Mouse (Mus musculus): Measurements from ENCODE around the gene Trabd2b. TPM values are rescaled to one million over a fixed set of nuclear protein-coding genes. Genes with fewer than 3 reads are reported as not detected.

Trabd2b gene
- total and polyA plus RNA-seq, 3 experiments, result not detected

- Histone ChIP-seq H3K27me3 (ENCODE audit: control insufficient read depth in 1 of 2, insufficient read depth in 2 of 2, low read length in 2 of 2) (no peaks in the 10 kb centered on the region), H3K36me3 (ENCODE audit: control insufficient read depth in 1 of 2, insufficient read depth in 2 of 2, low read length in 2 of 2) (no peaks in the 10 kb centered on the region), H3K9me3 (replicated peaks; ENCODE audit: insufficient read depth, low read length) (no peaks in the 10 kb centered on the region), H3K4me1 (ENCODE audit: control insufficient read depth in 1 of 2, insufficient read depth in 2 of 2, low read length in 2 of 2) (no peaks in the 10 kb centered on the region), H3K79me2 (ENCODE audit: control insufficient read depth, insufficient read depth, low read length, poor library complexity) (no peaks in the 10 kb centered on the region), H3K9ac (ENCODE audit: control insufficient read depth, low read depth, low read length, poor library complexity, severe bottlenecking) (no peak overlapping the region), H3K27ac (ENCODE audit: control insufficient read depth, low read depth, low read length) (no peak overlapping the region), H3K4me3 (ENCODE audit: control insufficient read depth in 1 of 2, insufficient read depth in 1 of 2, low read depth in 2 of 2, low read length in 2 of 2) (no peak overlapping the region)
- TF ChIP-seq ZKSCAN1 (IDR thresholded peaks at IDR 0.05; ENCODE audit: low read depth, low read length) (no peak), POLR2AphosphoS5 (IDR thresholded peaks at IDR 0.05; ENCODE audit: borderline replicate concordance, low read depth, low read length) (no peak), ZNF384 (IDR thresholded peaks at IDR 0.05; ENCODE audit: low read depth, low read length) (no peak), MYC (IDR thresholded peaks at IDR 0.05; ENCODE audit: low read depth, low read length) (no peak), ZC3H11A (IDR thresholded peaks at IDR 0.05; ENCODE audit: low read depth, low read length) (no peak), E2F4 (IDR thresholded peaks at IDR 0.05; ENCODE audit: borderline replicate concordance, low read depth, low read length) (no peak), JUND (IDR thresholded peaks at IDR 0.05; ENCODE audit: low read depth, low read length) (no peak)
- DNase-seq (ENCODE audit: low read depth, low spot score), result no peak
Observed at GRCm38 (mm10) chr4:114487701-114488100, 81.2 kb downstream of the Trabd2b start.

DNA sequence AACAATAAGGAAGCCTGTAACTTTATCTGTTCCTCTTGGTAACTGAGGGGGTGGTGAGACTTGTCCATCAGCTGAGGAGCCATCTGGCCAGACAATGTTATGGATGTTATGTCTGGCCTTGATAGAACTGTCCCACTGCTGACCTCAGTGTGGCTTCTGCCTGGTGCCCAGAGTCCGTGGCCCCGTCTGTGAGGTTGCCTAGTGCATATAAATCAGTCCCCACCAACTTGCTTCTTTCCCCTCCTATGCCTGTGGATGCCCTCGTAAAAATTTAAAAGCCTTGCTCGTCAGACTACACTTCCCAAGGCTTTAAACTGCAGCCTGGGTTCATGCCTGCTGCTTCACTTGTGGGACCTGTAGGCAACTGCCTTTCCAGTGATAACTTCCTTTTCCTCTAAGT is 85.6 kb downstream of the Trabd2b start:
- DNase-seq (ENCODE audit: low read depth, low spot score), result no peak
- H3K4me3 ChIP-seq (ENCODE audit: control insufficient read depth in 1 of 2, insufficient read depth in 1 of 2, low read depth in 2 of 2, low read length in 2 of 2), result no peak overlapping the region
- H3K79me2 ChIP-seq (ENCODE audit: control insufficient read depth, insufficient read depth, low read length, poor library complexity), result no peaks in the 10 kb centered on the region
- no peak overlapping the region for H3K27ac ChIP-seq (ENCODE audit: control insufficient read depth, low read depth, low read length)
- no peaks in the 10 kb centered on the region for H3K27me3 ChIP-seq (ENCODE audit: control insufficient read depth in 1 of 2, insufficient read depth in 2 of 2, low read length in 2 of 2)
- no peaks in the 10 kb centered on the region for H3K9me3 ChIP-seq (replicated peaks; ENCODE audit: insufficient read depth, low read length)
- TF ChIP-seq ETS1 (IDR thresholded peaks at IDR 0.05; ENCODE audit: low read depth, low read length) (no peak), SIN3A (IDR thresholded peaks at IDR 0.05; ENCODE audit: low read length) (no peak), CHD2 (IDR thresholded peaks at IDR 0.05; ENCODE audit: low read length) (no peak), USF2 (IDR thresholded peaks at IDR 0.05; ENCODE audit: borderline replicate concordance in 1 of 2, insufficient read depth in 1 of 2, low read depth in 1 of 2, low read length in 2 of 2) (no peak), TCF12 (IDR thresholded peaks at IDR 0.05; ENCODE audit: low read depth, low read length) (no peak), ELF1 (IDR thresholded peaks at IDR 0.05; ENCODE audit: low read depth, low read length) (no peak), HCFC1 (IDR thresholded peaks at IDR 0.05; ENCODE audit: low read depth, low read length) (no peak), POLR2AphosphoS5 (IDR thresholded peaks at IDR 0.05; ENCODE audit: borderline replicate concordance, low read depth, low read length) (no peak), TAL1 (IDR thresholded peaks at IDR 0.05; ENCODE audit: low read length) (no peak), MAX (IDR thresholded peaks at IDR 0.05; ENCODE audit: low read length) (no peak), CTCF (IDR thresholded peaks at IDR 0.05 in 2 of 3, conservative IDR thresholded peaks at IDR 0.05 in 1 of 3; ENCODE audit: control insufficient read depth in 1 of 3, insufficient read depth in 1 of 3, low read depth in 2 of 3, low read length in 3 of 3, poor library complexity in 1 of 3, severe bottlenecking in 1 of 3) (no peak), RAD21 (IDR thresholded peaks at IDR 0.05; ENCODE audit: low read depth, low read length) (no peak), EP300 (IDR thresholded peaks at IDR 0.05; ENCODE audit: low read depth in 1 of 2, low read length in 2 of 2) (no peak), RCOR1 (IDR thresholded peaks at IDR 0.05; ENCODE audit: low read depth, low read length) (no peak)
- H3K9ac ChIP-seq (ENCODE audit: control insufficient read depth, low read depth, low read length, poor library complexity, severe bottlenecking), result no peak overlapping the region
- no peaks in the 10 kb centered on the region for H3K36me3 ChIP-seq (ENCODE audit: control insufficient read depth in 1 of 2, insufficient read depth in 2 of 2, low read length in 2 of 2)
- no peaks in the 10 kb centered on the region for H3K4me1 ChIP-seq (ENCODE audit: control insufficient read depth in 1 of 2, insufficient read depth in 2 of 2, low read length in 2 of 2)
